Mouse (Mus musculus): ENCODE results near the gene Slc2a3.
"Not testable (repeated sequence)": the region's sequence is repeated elsewhere in the genome, so short reads cannot be mapped to it uniquely, and the experiment has no call there.

Gene Slc2a3

DNA sequence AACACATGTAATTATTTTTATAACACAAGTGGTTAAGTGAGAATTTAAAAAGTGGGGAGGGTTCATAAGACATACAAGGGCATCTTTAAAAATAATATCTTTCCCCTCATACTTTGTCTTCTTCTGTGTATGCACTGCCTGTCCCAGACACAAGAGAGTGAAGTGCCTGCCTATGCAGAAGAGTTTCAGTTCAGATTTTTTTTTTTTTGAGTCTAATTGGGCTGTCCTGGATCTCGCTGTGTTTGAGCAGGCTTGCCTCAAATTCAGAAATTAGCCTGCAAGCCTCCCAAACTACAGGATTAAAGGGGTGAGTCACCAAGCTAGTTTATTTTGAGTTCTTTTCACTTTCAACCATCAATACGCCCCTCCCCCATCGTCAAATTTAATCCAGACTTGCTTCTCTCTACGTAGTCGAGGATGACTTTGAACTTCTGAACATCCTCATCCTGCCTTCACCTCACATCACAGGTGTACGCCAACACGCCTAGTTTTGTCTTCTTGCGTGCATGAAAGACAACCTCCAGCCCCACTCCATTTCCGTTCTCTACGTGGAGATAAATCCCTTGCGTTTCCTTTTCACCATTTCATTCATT lies 8.7 kb upstream of the Slc2a3 start:
- no peak for DNase-seq (ENCODE audit: low spot score in 2 of 2)

DNA sequence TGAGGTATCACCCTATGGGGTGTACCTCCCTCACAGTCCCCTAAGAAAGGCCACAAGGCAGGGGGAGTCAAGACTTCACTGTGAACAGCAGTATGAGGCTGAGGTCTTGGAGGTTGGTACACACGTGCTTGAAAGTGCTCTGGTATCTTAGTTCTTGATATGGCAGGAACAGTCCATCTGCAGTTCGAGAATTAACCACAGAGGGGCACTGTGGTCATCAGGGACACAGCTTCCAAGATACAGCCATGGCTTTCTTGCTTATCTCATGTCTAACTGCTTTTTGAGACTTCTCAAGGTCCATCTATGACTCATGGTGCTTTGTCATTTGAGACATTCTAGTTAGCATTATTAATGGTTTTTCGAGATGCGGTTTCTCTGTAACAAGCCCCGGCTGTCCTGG lies 3.0 kb upstream of the Slc2a3 start:
- DNase-seq (ENCODE audit: low spot score in 2 of 2) = peak; percentile 44 to 75

DNA sequence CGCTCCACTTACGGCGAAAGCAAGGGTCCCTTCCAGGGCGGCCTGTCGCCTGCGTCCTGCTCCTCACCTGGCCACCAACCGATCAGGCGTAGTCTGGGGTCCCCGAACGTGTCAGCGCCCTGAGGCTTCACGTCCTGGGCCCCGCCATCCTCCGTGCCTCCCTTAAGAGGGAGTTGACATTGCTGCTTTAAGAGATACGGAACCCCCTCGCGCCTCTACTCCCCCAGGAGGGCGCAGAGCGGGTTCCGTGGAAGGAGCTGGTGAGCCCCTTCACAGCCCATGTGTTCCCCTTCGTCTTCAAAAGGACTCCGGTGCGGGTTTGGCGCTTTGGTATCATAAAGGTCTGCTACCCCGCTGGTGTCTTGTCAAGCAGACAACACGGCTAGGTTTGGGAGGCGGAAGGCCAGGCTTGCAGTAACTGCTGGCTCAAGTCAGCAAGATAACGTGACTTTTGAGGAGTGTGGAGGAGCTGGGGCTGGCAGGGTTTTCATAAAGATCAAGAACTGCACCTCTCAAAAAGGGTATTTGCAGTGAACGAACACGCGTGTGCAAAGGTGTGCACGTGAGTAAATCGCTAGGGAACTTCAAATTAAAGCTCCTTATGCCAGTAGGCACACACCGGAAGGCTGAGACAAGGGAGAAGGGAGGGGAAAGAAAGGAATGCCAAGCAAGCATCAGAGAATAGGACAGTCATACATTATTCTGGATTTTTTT lies 518 bp upstream of the Slc2a3 start:
- peak in 1 of 2 experiments; percentile 41 for DNase-seq (ENCODE audit: low spot score in 2 of 2)

DNA sequence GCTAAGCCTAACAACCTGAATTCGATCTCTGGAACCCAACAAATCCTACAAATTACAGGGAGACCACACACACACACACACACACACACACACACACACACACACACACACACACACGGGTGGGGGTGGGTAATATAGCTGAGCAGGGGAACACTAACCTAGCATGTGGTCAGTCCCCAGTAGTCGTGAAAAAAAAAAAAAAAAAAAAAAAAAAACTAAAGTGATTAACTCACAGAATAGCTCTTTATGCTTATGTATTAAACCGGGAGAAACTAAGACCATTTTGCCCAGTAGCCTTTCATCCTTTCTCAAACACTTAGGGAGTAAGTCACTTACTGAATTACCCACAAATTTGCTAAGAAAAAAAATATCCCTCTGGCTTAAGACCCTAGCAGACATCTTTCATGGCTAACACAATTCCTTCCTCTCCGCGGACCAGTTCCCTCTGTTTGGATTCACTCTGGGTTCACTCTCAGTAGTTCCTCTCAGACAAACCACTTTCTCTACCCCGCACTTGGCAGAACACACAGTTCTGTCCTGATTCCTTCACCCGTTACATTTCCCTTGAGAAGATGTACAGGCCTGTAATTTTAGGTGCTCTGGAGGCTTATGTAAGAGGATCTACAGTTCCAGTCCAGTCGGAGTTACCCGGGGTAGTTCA lies 670 bp downstream of the Slc2a3 start:
- no peak for DNase-seq (ENCODE audit: low spot score in 2 of 2)

DNA sequence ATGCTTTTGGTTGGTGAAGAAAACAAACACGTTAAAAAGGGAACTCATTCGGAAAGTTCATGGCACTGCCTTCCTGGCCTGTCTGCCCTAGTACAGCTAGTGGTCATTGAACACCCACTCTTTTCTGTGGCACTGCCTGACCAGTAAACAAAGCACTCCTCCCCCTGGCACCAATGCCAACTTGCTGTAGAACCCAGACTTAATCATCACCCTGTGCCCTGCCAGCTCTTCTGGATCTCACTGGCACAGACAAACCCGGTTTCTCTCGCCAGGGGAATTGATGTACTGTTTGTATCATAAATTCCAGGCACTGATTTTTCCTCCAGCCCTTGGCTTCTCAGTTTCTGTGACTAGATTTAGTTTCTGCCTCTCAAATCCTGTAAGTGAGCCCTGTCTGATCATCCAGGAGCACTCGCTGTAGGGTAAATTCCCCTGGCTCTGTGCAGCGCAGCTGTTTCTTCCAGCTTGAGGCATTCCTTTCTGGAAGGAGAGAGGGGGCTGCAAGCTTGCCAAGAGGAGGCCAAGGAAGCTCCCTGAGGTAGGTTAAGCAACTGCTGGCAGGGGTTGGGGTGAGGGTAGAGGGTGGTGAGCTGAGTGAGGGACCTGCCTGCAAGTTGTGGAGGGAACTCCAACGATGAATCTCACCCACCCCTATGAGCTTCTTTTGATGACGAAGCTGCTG lies 6.0 kb downstream of the Slc2a3 start:
- DNase-seq (ENCODE audit: low spot score in 2 of 2) = peak in 1 of 2 experiments; percentile 11

DNA sequence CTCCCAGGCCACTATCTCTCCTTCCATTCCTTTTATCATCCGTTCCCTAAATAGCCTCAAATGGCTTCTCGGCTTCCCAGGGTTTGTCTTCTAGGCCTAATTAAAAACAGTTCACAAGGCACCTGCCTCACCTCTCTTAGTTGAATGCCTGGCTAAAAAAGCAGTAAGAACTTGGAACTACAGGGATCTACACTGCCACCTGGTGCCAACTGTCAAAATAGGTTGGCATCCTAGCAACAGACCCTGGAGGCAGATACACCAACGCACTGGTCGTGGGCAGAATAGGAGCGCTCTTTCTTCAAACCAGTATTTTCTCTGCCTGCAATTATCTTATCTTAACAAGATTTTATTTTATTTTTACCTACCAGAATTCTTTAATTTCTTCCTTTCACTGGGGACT lies 15.2 kb downstream of the Slc2a3 start:
- DNase-seq (ENCODE audit: low spot score in 2 of 2) = peak in 1 of 2 experiments; percentile 14

DNA sequence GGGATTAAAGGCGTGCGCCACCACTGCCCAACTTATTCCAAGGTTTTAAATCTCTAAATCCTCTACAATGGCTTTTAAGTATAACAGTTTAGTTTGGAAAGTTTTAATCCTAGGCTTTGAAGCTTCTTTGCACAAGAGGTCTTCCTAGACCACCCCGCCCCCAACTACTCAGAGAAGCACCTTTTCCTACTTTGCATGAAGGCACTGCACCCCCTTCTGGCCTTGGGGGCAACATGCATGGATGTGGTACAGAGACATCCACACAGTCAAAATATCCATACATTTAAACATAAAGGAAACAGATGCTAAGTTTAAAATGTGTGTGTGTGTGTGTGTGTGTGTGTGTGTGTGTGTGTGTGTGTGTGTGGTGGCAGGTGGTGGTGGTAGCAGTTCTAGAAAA lies 16.6 kb downstream of the Slc2a3 start:
- no peak for DNase-seq (ENCODE audit: low spot score in 2 of 2)

DNA sequence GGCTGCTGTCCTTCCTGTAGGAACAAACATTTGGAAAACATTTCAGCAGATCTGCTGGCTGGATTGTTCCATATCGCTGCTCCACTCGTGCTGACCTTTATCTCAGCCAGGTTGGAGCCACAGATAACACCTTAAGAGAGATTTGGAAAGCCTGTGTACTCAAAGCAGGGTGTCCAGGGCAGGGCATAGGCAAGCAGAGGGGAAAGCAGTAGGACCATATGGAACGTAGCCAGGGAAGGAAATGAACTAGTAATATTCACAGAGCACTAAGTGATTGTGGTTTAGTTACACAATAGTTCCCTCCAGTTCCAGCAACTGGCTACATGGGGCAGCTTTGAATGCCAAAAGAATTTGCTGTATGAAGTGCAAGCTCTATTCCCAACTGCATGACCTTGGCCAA lies 19.3 kb downstream of the Slc2a3 start:
- DNase-seq (ENCODE audit: low spot score in 2 of 2) = peak; percentile 16 to 45

DNA sequence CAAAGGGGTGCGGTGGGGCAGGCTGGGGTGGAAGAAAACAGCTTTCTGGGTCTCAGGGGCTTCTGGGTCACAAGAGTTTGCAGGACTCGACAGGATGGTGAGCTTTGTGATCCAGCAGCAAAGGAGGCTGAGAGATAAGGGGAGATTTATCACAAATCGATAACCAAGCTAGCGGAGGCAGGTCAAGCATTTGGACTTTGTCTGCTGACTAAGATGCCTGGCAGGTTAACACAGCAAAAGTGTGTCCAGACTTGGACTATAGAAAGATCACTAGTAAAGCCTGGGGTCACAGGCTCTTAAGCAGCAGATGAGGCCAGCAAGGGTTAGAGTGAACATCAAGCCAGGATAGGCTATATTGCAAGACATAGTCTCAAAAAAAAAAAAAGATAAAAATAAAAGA lies 20.3 kb downstream of the Slc2a3 start:
- DNase-seq (ENCODE audit: low spot score in 2 of 2) = no peak

DNA sequence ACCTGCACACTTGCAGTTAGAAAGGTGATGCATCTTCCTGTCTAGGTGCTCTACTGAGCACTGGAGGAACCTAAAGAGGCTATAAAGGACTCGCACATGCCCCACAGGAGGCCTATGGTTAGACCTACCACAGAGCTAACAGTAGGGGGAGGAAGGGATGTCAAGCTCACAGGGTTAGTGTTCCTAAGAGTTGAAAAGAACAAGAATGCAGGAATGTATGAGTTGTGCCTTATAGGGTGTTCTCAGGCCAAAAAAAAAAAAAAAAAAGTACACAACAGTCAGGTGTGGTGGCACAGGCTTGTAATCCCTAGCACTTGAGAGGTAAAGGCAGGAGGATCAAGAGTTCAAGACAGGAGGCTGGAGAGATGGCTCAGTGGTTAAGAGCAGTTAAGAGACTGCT lies 21.5 kb downstream of the Slc2a3 start:
- no peak for DNase-seq (ENCODE audit: low spot score in 2 of 2)

DNA sequence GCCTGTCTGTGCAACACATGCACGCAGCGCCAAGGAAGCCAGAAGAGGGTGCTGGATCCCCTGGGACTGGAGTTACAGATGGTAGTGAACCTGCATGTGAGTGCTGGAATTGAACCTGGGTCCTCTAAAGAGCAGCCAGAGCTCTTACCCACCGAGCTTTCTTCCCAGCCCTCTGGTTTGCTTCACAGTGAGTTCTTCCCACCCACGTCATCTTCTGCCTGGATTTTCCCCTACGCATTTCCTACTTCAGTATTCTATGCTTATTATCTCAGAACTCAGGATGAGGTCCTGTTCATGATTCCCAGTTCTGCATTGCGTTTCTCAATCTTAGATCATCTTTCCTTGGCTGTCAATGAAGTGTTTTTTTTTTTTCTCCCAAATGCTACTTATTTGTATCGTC lies 25.4 kb downstream of the Slc2a3 start:
- no peak for DNase-seq (ENCODE audit: low spot score in 2 of 2)

DNA sequence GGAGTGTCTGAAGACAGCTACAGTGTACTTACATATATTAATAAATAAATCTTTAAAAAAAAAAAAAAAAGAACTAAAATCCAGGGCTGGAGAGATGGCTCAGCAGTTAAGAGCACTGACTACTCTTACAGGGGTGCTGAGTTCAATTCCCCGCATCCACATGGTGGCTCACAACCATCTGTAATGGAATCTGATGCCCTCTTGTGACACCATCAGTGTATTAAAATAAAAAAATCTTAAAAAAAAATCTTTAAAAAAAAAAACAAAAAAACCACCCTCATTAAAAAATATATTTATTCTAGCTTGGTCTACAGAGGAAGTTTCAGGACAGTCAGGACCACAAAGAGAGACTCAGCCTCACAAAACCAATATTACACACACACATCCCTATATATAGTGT lies 27.1 kb downstream of the Slc2a3 start:
- DNase-seq (ENCODE audit: low spot score in 2 of 2) = no peak

DNA sequence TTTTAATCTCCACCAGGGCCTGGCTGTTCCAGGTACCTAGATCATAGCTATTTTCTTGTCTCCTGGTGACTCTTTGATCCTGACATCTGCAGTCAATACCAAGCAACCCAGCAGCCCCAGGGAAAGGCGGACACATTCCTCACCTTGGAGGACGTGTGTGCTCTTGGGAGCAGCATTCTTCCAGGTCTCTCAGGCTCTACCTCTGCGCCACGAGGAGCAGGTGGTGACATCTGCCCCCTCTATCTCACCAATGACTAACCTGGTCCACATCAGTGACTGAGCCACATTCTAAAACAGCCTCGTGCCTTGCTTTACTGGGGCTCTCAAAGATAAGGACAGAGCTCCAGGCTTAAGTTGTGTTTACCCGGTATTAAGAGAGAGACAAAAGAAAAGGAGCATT lies 28.7 kb downstream of the Slc2a3 start:
- no peak for DNase-seq (ENCODE audit: low spot score in 2 of 2)

DNA sequence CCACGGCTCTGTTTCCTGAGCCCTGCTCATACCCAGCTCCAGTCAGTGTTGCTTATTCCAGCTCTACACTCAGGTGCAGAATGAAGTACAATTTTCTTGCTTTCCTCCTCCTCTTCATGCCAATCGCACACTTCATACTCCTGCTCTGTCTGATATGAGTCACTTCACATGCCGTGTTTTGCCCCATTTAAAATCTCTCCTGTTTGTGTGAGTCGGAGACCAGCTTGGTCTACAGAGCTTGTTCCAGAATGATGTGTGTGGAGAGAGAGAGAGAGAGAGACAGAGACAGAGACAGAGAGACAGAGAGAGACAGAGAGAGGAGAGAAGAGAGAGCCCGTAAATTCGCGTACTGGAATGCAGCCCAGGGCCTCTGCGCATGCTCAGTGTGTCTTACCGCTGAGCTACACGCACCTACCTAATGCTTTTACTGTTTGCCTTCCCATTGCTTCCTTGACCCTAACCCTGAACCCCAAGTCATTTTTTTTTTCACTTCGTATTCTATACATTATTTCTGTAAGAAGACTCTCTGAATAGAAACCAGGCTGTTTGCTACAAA lies 30.6 kb downstream of the Slc2a3 start:
- DNase-seq (ENCODE audit: low spot score in 2 of 2) = no peak

DNA sequence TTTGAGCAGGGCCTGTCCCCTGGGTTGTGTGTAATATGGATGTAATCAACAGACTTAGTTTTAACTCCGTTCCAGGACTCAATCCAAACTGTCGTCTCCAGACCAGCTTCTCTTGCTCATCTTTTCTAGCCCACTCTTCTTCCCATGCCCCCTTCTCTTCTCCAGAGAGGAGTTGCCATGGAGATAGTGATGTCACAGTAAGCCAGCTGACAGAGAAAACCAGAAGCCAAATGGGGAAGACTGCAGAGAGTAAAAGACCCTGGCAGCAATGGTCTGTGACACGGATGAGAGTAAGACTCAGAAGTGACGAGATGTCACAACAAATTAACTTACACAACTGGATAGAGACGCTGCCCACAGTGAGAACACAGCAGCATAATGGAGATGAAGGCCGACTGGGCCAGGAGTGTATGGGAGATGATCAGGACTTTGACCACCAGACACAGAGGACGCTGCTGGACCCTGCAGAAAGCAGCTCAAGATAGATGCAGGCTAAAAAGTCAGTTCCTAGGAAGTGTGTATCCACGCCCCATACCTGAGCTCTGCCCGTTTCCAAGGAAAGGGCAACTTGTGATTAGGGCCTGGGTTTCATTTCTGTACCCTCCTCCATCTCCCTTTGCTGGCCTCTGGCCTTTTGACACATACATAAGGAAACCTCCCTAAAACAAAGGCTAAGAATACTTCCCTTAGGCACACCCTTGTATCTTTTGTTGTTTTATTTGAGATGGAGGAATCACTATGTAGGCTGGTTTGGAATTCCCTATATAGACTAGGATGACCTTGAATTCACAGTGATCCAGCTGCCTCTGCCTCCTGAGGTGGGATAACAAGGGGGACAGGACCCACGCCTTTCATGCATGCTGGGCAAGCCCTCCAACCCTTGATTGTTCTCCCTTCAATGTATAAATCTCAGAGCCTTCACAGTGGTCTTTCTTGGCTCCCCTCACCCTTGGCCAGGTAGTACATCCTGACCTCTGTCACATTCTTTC lies 31.4 kb downstream of the Slc2a3 start:
- no peak for DNase-seq (ENCODE audit: low spot score in 2 of 2)

DNA sequence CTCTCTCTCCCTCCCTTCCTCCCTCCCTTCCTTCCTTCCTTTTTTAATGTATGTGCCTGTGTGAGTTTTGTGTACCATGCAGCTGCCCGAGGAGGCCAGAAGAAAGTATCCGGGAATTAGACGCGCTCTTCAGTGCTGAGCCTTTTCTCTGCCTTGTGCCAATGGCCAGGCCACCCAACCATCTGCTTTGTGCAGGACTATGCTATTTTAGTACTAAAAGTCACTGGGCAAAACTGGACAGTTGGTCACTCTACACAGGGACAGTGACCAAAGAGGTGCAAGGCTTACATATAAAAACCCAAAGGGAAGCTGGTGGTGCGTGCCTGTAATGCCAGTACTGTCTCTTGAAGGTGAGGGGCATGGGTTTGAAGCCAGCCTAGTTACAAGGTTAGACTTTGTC lies 33.2 kb downstream of the Slc2a3 start:
- no peak for DNase-seq (ENCODE audit: low spot score in 2 of 2)

DNA sequence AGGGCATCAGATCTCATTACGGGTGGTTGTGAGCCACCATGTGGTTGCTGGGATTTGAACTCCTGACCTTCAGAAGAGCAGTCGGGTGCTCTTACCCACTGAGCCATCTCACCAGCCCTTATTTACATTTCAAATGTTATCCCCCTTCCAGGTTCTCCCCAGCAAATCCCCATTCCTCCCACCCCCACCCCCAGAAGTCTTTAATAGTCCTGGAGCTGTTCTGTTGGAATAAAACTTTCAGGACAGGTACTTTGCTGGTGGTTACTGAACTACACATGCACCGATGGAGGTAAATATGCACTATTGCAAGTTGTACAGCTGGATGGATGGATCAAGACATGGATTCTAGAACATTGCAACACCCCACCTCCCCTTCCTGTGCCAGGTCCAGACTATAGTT lies 34.4 kb downstream of the Slc2a3 start:
- DNase-seq (ENCODE audit: low spot score in 2 of 2) = not testable (repeated sequence)

DNA sequence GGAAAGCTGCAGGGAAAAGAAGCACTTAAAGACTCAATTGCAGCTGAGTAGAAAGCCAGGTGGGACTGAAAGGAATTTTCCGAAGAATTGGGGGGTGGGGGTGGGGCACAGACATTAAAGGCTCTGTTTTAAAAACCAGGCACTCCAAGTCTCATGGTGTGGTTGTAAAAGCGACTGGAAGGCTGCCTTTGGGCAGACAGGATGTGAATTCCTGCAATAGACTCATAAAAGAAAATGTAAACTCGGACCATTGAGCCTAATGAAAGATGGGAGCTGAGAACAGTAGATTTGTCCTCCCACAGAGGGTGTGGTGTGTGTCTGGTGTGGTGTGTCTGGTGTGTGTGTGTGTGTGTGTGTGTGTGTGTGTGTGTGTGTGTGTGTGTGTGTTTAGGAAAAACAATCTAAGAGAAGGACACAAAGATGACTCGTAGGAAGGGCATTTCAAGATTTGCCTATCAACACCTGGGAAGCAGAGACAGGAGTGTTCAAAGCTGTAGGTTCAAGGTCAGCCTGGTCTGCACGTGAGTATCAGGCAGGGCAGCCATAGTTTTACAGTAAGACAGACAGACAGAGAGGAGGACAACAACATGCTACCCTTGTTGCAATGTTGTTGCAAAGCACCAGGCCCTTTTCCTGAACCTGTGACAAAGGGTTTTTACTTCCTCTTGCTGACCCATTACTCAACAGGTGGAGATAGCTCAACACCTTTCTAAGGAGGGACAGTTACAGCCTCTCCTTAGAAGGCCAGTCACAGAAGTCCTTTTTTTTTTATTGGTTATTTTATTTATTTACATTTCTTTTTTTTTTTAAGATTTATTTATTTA lies 35.1 kb downstream of the Slc2a3 start:
- no peak for DNase-seq (ENCODE audit: low spot score in 2 of 2)

DNA sequence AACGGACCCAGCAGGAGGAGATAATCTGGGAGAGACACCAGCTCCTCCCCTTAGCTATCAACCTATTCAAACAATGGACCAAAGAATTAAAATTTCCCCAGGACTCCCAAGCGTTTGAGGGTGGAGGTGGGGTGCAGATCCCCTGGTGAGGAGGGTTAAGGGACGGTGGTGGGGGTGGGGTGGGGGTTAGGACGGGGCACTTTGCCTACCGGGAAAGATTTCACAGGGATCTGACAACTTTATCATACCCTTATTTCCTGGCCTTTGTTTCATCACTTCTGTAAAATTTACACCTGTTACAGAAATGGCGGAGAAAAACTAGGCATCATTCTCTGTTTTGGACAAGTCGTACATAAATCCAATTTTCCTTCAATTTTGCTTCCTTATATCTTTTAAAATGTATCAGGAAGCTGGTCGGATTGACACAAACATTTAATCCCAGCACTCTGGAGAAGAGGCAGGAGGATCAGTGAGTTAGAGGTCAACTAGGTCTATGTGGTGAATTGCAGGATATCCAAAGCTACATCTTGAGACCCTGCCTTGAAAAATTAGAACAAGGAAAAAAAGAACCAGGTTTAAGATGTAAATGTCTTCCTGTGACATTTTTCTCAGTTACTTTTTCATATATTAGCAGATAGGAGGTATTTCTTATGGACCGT lies 36.0 kb downstream of the Slc2a3 start:
- DNase-seq (ENCODE audit: low spot score in 2 of 2) = no peak
